ENCODE assay signal across 13 mouse cellular contexts in genomic region chr17:48057382-48057781, GRCm38 (mm10). TPM values are rescaled to one million over a fixed set of nuclear protein-coding genes. Genes with fewer than 3 reads are reported as not detected.
DNase-seq lines count a peak whose midpoint lies in the region; ATAC-seq and TF ChIP-seq lines count a peak whose summit lies in the region.
"Had no signal": no experiment of that assay in that cellular context is flagged by ENCODE, and none has a peak within 500 bp of the region (broad histone marks: within the 10 kb centered on the region; RNA-seq: fewer than 3 reads in every experiment).

No protein-coding gene starts in this region.

- H3K36me3 ChIP-seq in embryonic facial prominence, embryonic 13.5 days, result no peaks in the 10 kb centered on the region
- H3K36me3 ChIP-seq in heart, embryonic 14.5 days (ENCODE audit: control insufficient read depth, insufficient read depth, low read length), result no peaks in the 10 kb centered on the region
- H3K36me3 ChIP-seq in limb, embryonic 14.5 days (ENCODE audit: control insufficient read depth, insufficient read depth, low read length), result no peaks in the 10 kb centered on the region
- H3K36me3 ChIP-seq in thymus, adult 2 months (ENCODE audit: control insufficient read depth, insufficient read depth, low read length), result no peaks in the 10 kb centered on the region
- H3K36me3 ChIP-seq in lung, postnatal 0 days (ENCODE audit: insufficient read depth, low read length), result no peaks in the 10 kb centered on the region

- DNase-seq in brain, adult 2 months (ENCODE audit: low read depth, low spot score), result peak; percentile 58
- DNase-seq in limb, embryonic 14.5 days (ENCODE audit: low spot score), result no peak
- DNase-seq in thymus, adult 2 months, result no peak
- no peak for DNase-seq in thymus, adult 18-20 months
- no peak for DNase-seq in lung, postnatal 0 days (ENCODE audit: low spot score)
- DNase-seq: adrenal gland, adult 8-10 months; layer of hippocampus, adult 9-11 months had no signal

- H3K9ac ChIP-seq in embryonic facial prominence, embryonic 13.5 days, result peak overlapping the region; percentile 51
- H3K9ac ChIP-seq in heart, embryonic 14.5 days (ENCODE audit: low read length), result peak overlapping the region; percentile 34
- peak overlapping the region; percentile 6; the same call in 1 of the 2 replicates for H3K9ac ChIP-seq in limb, embryonic 14.5 days (ENCODE audit: low read depth, low read length, severe bottlenecking)
- H3K9ac ChIP-seq in lung, postnatal 0 days (replicated peaks; ENCODE audit: low read depth), result no peak overlapping the region

- no peak for ATAC-seq in embryonic facial prominence, embryonic 13.5 days (ENCODE audit: insufficient number of reproducible peaks, insufficient read depth, low FRiP score, low TSS enrichment, low read depth)
- ATAC-seq in heart, embryonic 14.5 days (ENCODE audit: insufficient number of reproducible peaks, insufficient read depth, low FRiP score, low read depth), result no peak
- ATAC-seq in limb, embryonic 14.5 days (ENCODE audit: low FRiP score, low read depth), result no peak
- ATAC-seq in lung, postnatal 0 days, result no peak
- ATAC-seq in megakaryocyte-erythroid progenitor cell, adult 5-6 weeks (replicated peaks; ENCODE audit: low FRiP score, low TSS enrichment, poor library complexity, severe bottlenecking), result no peak

- peak overlapping the region; percentile 48 for H3K4me2 ChIP-seq in embryonic facial prominence, embryonic 13.5 days
- H3K4me2 ChIP-seq in heart, embryonic 14.5 days (ENCODE audit: low read length), result peak overlapping the region; percentile 53
- no peak overlapping the region; the same call in 1 of the 2 replicates for H3K4me2 ChIP-seq in limb, embryonic 14.5 days (replicated peaks; ENCODE audit: low read depth, low read length, severe bottlenecking)
- H3K4me2 ChIP-seq in lung, postnatal 0 days (replicated peaks; ENCODE audit: low read depth, low read length), result no peak overlapping the region

- no peaks in the 10 kb centered on the region for H3K9me3 ChIP-seq in embryonic facial prominence, embryonic 13.5 days
- 0 out of 2 replicates have a peak, but pooled peaks cover 3% of the 10 kb centered on the region for H3K9me3 ChIP-seq in heart, embryonic 14.5 days (ENCODE audit: control insufficient read depth, low read length)
- no peaks in the 10 kb centered on the region for H3K9me3 ChIP-seq in limb, embryonic 14.5 days (ENCODE audit: control insufficient read depth, low read length)
- no peaks in the 10 kb centered on the region for H3K9me3 ChIP-seq in lung, postnatal 0 days (ENCODE audit: low read length)

- WGBS in embryonic facial prominence, embryonic 13.5 days, result 5% methylated on average over 12 of the region's 12 CpGs
- 2% methylated on average over 12 of the region's 12 CpGs for WGBS in heart, embryonic 14.5 days
- under 1% methylated on average over 10 of the region's 12 CpGs for WGBS in limb, embryonic 14.5 days
- WGBS in thymus, adult 2 months, result 42% methylated on average over 12 of the region's 12 CpGs
- WGBS in lung, postnatal 0 days, result 10% methylated on average over 12 of the region's 12 CpGs

- TF ChIP-seq POLR2A in limb, embryonic 14.5 days (IDR thresholded peaks at IDR 0.05; ENCODE audit: borderline replicate concordance, extremely low read depth, insufficient read depth, insufficient read length), result no peak
- TF ChIP-seq POLR2A in thymus, adult 2 months (IDR thresholded peaks at IDR 0.05; ENCODE audit: control insufficient read depth, extremely low read depth, insufficient read depth, low read length, poor library complexity), result no peak

- TF ChIP-seq CTCF in thymus, adult 2 months (IDR thresholded peaks at IDR 0.05; ENCODE audit: borderline replicate concordance, control insufficient read depth, extremely low read depth, insufficient read depth, low read length, poor library complexity), result no peak
- TF ChIP-seq CTCF in lung, postnatal 0 days (IDR thresholded peaks at IDR 0.05), result no peak

- H3K27ac ChIP-seq in embryonic facial prominence, embryonic 13.5 days, result no peak overlapping the region
- no peak overlapping the region for H3K27ac ChIP-seq in heart, embryonic 14.5 days (replicated peaks in 1 of 2; ENCODE audit: control insufficient read depth in 1 of 2, insufficient read depth in 1 of 2, low read depth in 2 of 2, low read length in 2 of 2)
- H3K27ac ChIP-seq in limb, embryonic 14.5 days (replicated peaks; ENCODE audit: low read depth, low read length), result 0 out of 2 replicates have a peak overlapping the region, but pooled peaks have one; percentile 15
- H3K27ac ChIP-seq in thymus, adult 2 months (ENCODE audit: control insufficient read depth, insufficient read depth, low read length), result no peak overlapping the region
- H3K27ac ChIP-seq in lung, postnatal 0 days (ENCODE audit: low read length), result no peak overlapping the region

- H3K4me3 ChIP-seq in embryonic facial prominence, embryonic 13.5 days, result 0 out of 2 replicates have a peak overlapping the region, but pooled peaks have one; percentile 6
- peak overlapping the region in 1 of 2 experiments; percentile 13; a peak in 2 of 4 replicates for H3K4me3 ChIP-seq in heart, embryonic 14.5 days (ENCODE audit: control insufficient read depth in 1 of 2, insufficient read depth in 1 of 2, low read depth in 1 of 2, low read length in 2 of 2)
- H3K4me3 ChIP-seq in limb, embryonic 14.5 days (replicated peaks; ENCODE audit: low read length), result no peak overlapping the region
- no peak overlapping the region for H3K4me3 ChIP-seq in thymus, adult 2 months (ENCODE audit: control insufficient read depth, insufficient read depth, low read length)
- no peak overlapping the region for H3K4me3 ChIP-seq in lung, postnatal 0 days (ENCODE audit: low read depth, low read length)

- H3K4me1 ChIP-seq in embryonic facial prominence, embryonic 13.5 days, result peaks cover 23% of the 10 kb centered on the region
- peaks cover 11% of the 10 kb centered on the region in 2 experiments for H3K4me1 ChIP-seq in heart, embryonic 14.5 days (ENCODE audit: control insufficient read depth in 2 of 2, insufficient read depth in 2 of 2, low read length in 2 of 2)
- H3K4me1 ChIP-seq in limb, embryonic 14.5 days (ENCODE audit: control insufficient read depth, insufficient read depth, low read length), result peaks cover 16% of the 10 kb centered on the region
- peaks cover 8% of the 10 kb centered on the region for H3K4me1 ChIP-seq in thymus, adult 2 months (replicated peaks; ENCODE audit: control insufficient read depth, insufficient read depth, low read length)
- H3K4me1 ChIP-seq in lung, postnatal 0 days (ENCODE audit: insufficient read depth, low read depth, low read length), result no peaks in the 10 kb centered on the region

- TF ChIP-seq EP300 in lung, postnatal 0 days (IDR thresholded peaks at IDR 0.05), result no peak

- peaks cover 43% of the 10 kb centered on the region for H3K27me3 ChIP-seq in embryonic facial prominence, embryonic 13.5 days
- H3K27me3 ChIP-seq in heart, embryonic 14.5 days (ENCODE audit: control insufficient read depth, insufficient read depth, low read length), result peaks cover 37% of the 10 kb centered on the region
- H3K27me3 ChIP-seq in limb, embryonic 14.5 days (ENCODE audit: control insufficient read depth, insufficient read depth, low read length), result no peaks in the 10 kb centered on the region
- no peaks in the 10 kb centered on the region for H3K27me3 ChIP-seq in thymus, adult 2 months (ENCODE audit: control insufficient read depth, insufficient read depth, low read length)
- 0 out of 2 replicates have a peak, but pooled peaks cover 4% of the 10 kb centered on the region for H3K27me3 ChIP-seq in lung, postnatal 0 days (replicated peaks; ENCODE audit: insufficient read depth, low read length)

RNA-seq across cellular contexts. Expression of gene 1700122O11Rik, which starts 19.3 kb away (rescaled TPM):
- polyA plus RNA-seq in embryonic facial prominence, embryonic 13.5 days (2015; fragmentation: Nextera tagmentation; extraction: Ambion mirVana), result not detected in 2 replicates
- polyA plus RNA-seq in heart, embryonic 14.5 days (2014; fragmentation: Nextera tagmentation; extraction: Ambion mirVana), result not detected in 2 replicates
- polyA plus RNA-seq in limb, embryonic 14.5 days (2012; rRNA removed), result not detected in 2 replicates
- polyA plus RNA-seq in limb, embryonic 14.5 days (2014; fragmentation: Nextera tagmentation; extraction: Ambion mirVana), result not detected in 2 replicates
- not detected in 2 replicates for polyA plus RNA-seq in thymus, adult 2 months (2012; rRNA removed)
- not detected in 2 replicates for polyA plus RNA-seq in lung, postnatal 0 days (2015; fragmentation: Nextera tagmentation; extraction: Ambion mirVana)
- total RNA-seq in megakaryocyte-erythroid progenitor cell, adult 5-6 weeks (2014; fragmentation: Nextera tagmentation), result not detected in 2 replicates
- not detected in 2 replicates for total RNA-seq in megakaryocyte-erythroid progenitor cell, adult 5-6 weeks (2017)
- total RNA-seq: common myeloid progenitor, adult 5-6 weeks; heart, postnatal 36 days had no signal
- polyA plus RNA-seq: liver, embryonic 16.5 days had no signal

RNA-seq across cellular contexts. Expression of gene 1700067P10Rik, which starts 31.7 kb away (rescaled TPM):
- not detected in 2 replicates for polyA plus RNA-seq in embryonic facial prominence, embryonic 13.5 days (2015; fragmentation: Nextera tagmentation; extraction: Ambion mirVana)
- not detected in 2 replicates for polyA plus RNA-seq in heart, embryonic 14.5 days (2014; fragmentation: Nextera tagmentation; extraction: Ambion mirVana)
- 0.08 TPM in 1 of 2 replicates, not detected in the other for polyA plus RNA-seq in limb, embryonic 14.5 days (2012; rRNA removed)
- not detected in 2 replicates for polyA plus RNA-seq in limb, embryonic 14.5 days (2014; fragmentation: Nextera tagmentation; extraction: Ambion mirVana)
- polyA plus RNA-seq in thymus, adult 2 months (2012; rRNA removed), result 0.12 TPM in 1 of 2 replicates, not detected in the other
- polyA plus RNA-seq in lung, postnatal 0 days (2015; fragmentation: Nextera tagmentation; extraction: Ambion mirVana), result not detected in 2 replicates
- not detected in 2 replicates for total RNA-seq in megakaryocyte-erythroid progenitor cell, adult 5-6 weeks (2014; fragmentation: Nextera tagmentation)
- total RNA-seq in megakaryocyte-erythroid progenitor cell, adult 5-6 weeks (2017), result not detected in 2 replicates
- total RNA-seq: adrenal gland, adult 8-10 months; common myeloid progenitor, adult 5-6 weeks; heart, postnatal 36 days had no signal
- polyA plus RNA-seq: liver, embryonic 16.5 days had no signal

Comparison
In these comparisons a context has a peak if more than half of its experiments do, and no peak if none do; other contexts are left out.
1. H3K4me2 ChIP-seq: peak in embryonic facial prominence, embryonic 13.5 days (single experiment) and heart, embryonic 14.5 days (single experiment); none in limb, embryonic 14.5 days (single experiment) and lung, postnatal 0 days (single experiment).